Mouse (Mus musculus) spleen, adult 2 months (tissue): Measurements from ENCODE around the gene Timm23. TPM values are rescaled to one million over a fixed set of nuclear protein-coding genes. Genes with fewer than 3 reads are reported as not detected.

Experiments
- DNase-seq, 2 experiments: peaks; one replicate each; pipeline versions ENCODE4 v3.0.0 to v3.0.0-alpha.2; 2012 to 2021; ENCODE audit warnings: low spot score in 2 of 2, low read depth in 1 of 2
- H3K27ac ChIP-seq: fragments of 200-500 bp; 2 replicates; pipeline ENCODE4 v1.5.1; 2012; ENCODE audit warnings: low read length, inconsistent platforms; ENCODE audit not compliant: insufficient read depth
- H3K27me3 ChIP-seq: fragments of 200-500 bp; 2 replicates; pipeline ENCODE4 v1.6.1; 2012; ENCODE audit warnings: mild to moderate bottlenecking, moderate library complexity, low read length, inconsistent platforms; ENCODE audit not compliant: control insufficient read depth, insufficient read depth
- H3K36me3 ChIP-seq: fragments of 200-500 bp; 2 replicates; pipeline ENCODE4 v1.6.1; 2012; ENCODE audit warnings: mild to moderate bottlenecking, low read length, inconsistent platforms; ENCODE audit not compliant: control insufficient read depth, insufficient read depth
- H3K4me1 ChIP-seq: fragments of 200-500 bp; 2 replicates; pipeline ENCODE4 v1.6.1; 2011; ENCODE audit warnings: inconsistent platforms; ENCODE audit not compliant: control insufficient read depth, insufficient read depth, insufficient read length
- H3K4me3 ChIP-seq: fragments of 200-500 bp; 2 replicates; pipeline ENCODE4 v1.5.1; 2011; ENCODE audit warnings: mild to moderate bottlenecking, inconsistent platforms; ENCODE audit not compliant: insufficient read depth, insufficient read length; ENCODE audit errors: extremely low read depth
- CTCF ChIP-seq: fragments of 200-500 bp; IDR thresholded peaks from 2 replicates; pipeline ENCODE4 v1.5.1; 2011; ENCODE audit warnings: mild to moderate bottlenecking, inconsistent platforms; ENCODE audit not compliant: insufficient read depth, insufficient read length, insufficient replicate concordance; ENCODE audit errors: extremely low read depth
- POLR2A ChIP-seq: fragments of 200-500 bp; IDR thresholded peaks from 2 replicates; pipeline ENCODE4 v1.6.1; 2011; ENCODE audit warnings: low read depth, low read length, inconsistent platforms
- WGBS: fragments of 180-500 bp; shearing (Covaris S2); methylation state at CpG from one replicate; pipeline ENCODE4 v1.1.7; 2018; 5-methylcytosine and 5-hydroxymethylcytosine counted together
- polyA plus RNA-seq: library from polyadenylated mRNA; depleted of rRNA; stranded (reverse); fragments of >200 nt; gene quantifications from 2 replicates; pipeline ENCODE4 v1.2.3, GENCODE M21; 2012

Timm23 gene
- polyA plus RNA-seq, 1 experiment = 64.2 TPM

- 76% methylated on average over 8 of the region's 8 CpGs for WGBS
- no peak overlapping the region for H3K27ac ChIP-seq
- peaks cover 18% of the 10 kb centered on the region for H3K4me1 ChIP-seq
- no peak overlapping the region for H3K4me3 ChIP-seq
- H3K27me3 ChIP-seq = no peaks in the 10 kb centered on the region
- DNase-seq = no peak
- TF ChIP-seq POLR2A (no peak), CTCF (no peak)
- H3K36me3 ChIP-seq = no peaks in the 10 kb centered on the region
Observed at GRCm38 (mm10) chr14:32164173-32165051, 37.3 kb downstream of the Timm23 start.

- Histone ChIP-seq H3K27ac (no peak overlapping the region), H3K36me3 (no peaks in the 10 kb centered on the region), H3K4me3 (no peak overlapping the region), H3K27me3 (no peaks in the 10 kb centered on the region), H3K4me1 (peaks cover 18% of the 10 kb centered on the region)
- 82% methylated on average over 11 of the region's 11 CpGs for WGBS
- no peak for TF ChIP-seq POLR2A
- DNase-seq = no peak
Observed at GRCm38 (mm10) chr14:32163203-32163888, 38.4 kb downstream of the Timm23 start.

- no peak for TF ChIP-seq CTCF
- TF ChIP-seq POLR2A = no peak
- no peak overlapping the region for H3K27ac ChIP-seq
- H3K36me3 ChIP-seq = no peaks in the 10 kb centered on the region
- H3K4me3 ChIP-seq = no peak overlapping the region
- H3K4me1 ChIP-seq = peaks cover 18% of the 10 kb centered on the region
- 87% methylated on average over 5 of the region's 5 CpGs for WGBS
- DNase-seq = no peak
- no peaks in the 10 kb centered on the region for H3K27me3 ChIP-seq
Observed at GRCm38 (mm10) chr14:32162231-32162630, 39.5 kb downstream of the Timm23 start.

- no peak overlapping the region for H3K27ac ChIP-seq
- H3K4me1 ChIP-seq = peaks cover 13% of the 10 kb centered on the region
- TF ChIP-seq CTCF (no peak), POLR2A (no peak)
- no peak overlapping the region for H3K4me3 ChIP-seq
- H3K27me3 ChIP-seq = no peaks in the 10 kb centered on the region
- 84% methylated on average over 12 of the region's 12 CpGs for WGBS
- no peak for DNase-seq
- H3K36me3 ChIP-seq = no peaks in the 10 kb centered on the region
Observed at GRCm38 (mm10) chr14:32161090-32161885, 40.4 kb downstream of the Timm23 start.

- Histone ChIP-seq H3K4me3 (peak overlapping the region; percentile 67), H3K36me3 (no peaks in the 10 kb centered on the region), H3K27ac (no peak overlapping the region), H3K4me1 (peaks cover 12% of the 10 kb centered on the region), H3K27me3 (no peaks in the 10 kb centered on the region)
- 19% methylated on average over 7 of the region's 7 CpGs for WGBS
- no peak for DNase-seq
- TF ChIP-seq POLR2A = no peak
- TF ChIP-seq CTCF = no peak
Observed at GRCm38 (mm10) chr14:32160563-32160962, 41.1 kb downstream of the Timm23 start.

- Histone ChIP-seq H3K27ac (peak within 1 kb of the TSS; percentile 79), H3K4me1 (peaks cover 7% of the 10 kb centered on the region; the same call in 1 of the 2 replicates), H3K27me3 (no peaks in the 10 kb centered on the region), H3K4me3 (peak within 1 kb of the TSS; percentile 67), H3K36me3 (no peaks in the 10 kb centered on the region)
- WGBS = 1% methylated on average over 39 of the region's 40 CpGs
- peak; percentile 95 to 97 for DNase-seq
- peak; percentile 88 for TF ChIP-seq POLR2A
- TF ChIP-seq CTCF = no peak
Observed at GRCm38 (mm10) chr14:32159690-32160246, 41.9 kb downstream of the Timm23 start, which contains the start of gene Ncoa4. Gene Ncoa4, plus strand, starts transcription at chr14:32159865.
